Mouse (Mus musculus): ENCODE data around the gene Kctd11. TPM values are rescaled to one million over a fixed set of nuclear protein-coding genes. Genes with fewer than 3 reads are reported as not detected.

Gene Kctd11
- polyA plus RNA-seq, 2 experiments: 5.1 to 6.5 TPM

GRCm38 (mm10) chr11:69914917-69915430 lies 33.8 kb upstream of the Kctd11 start:
- no peak overlapping the region for H3K27ac ChIP-seq (replicated peaks; ENCODE audit: low read depth, low read length)

GRCm38 (mm10) chr11:69914372-69914764 lies 33.2 kb upstream of the Kctd11 start:
- no peak for DNase-seq (ENCODE audit: low spot score)
- H3K27me3 ChIP-seq (ENCODE audit: control insufficient read depth, insufficient read depth, low read length): no peaks in the 10 kb centered on the region
- TF ChIP-seq POLR2A (IDR thresholded peaks at IDR 0.05; ENCODE audit: borderline replicate concordance, extremely low read depth, insufficient read depth, insufficient read length): no peak
- H3K4me3 ChIP-seq (replicated peaks; ENCODE audit: low read length): peak overlapping the region; percentile 83
- no peaks in the 10 kb centered on the region for H3K9me3 ChIP-seq (ENCODE audit: control insufficient read depth, low read length)
- WGBS: 2% methylated on average over 17 of the region's 17 CpGs
- 0 out of 2 replicates have a peak, but pooled peaks have one; percentile 2 for ATAC-seq (ENCODE audit: low FRiP score, low read depth)
- peaks cover 19% of the 10 kb centered on the region for H3K4me1 ChIP-seq (ENCODE audit: control insufficient read depth, insufficient read depth, low read length)
- peak overlapping the region; percentile 83 for H3K27ac ChIP-seq (replicated peaks; ENCODE audit: low read depth, low read length)
- peak overlapping the region; percentile 83 for H3K9ac ChIP-seq (ENCODE audit: low read depth, low read length, severe bottlenecking)
- peak overlapping the region; percentile 90 for H3K4me2 ChIP-seq (replicated peaks; ENCODE audit: low read depth, low read length, severe bottlenecking)
- peaks cover 85% of the 10 kb centered on the region for H3K36me3 ChIP-seq (ENCODE audit: control insufficient read depth, insufficient read depth, low read length)

More at GRCm38 (mm10) chr11:69914917-69915430, 33.8 kb upstream of the Kctd11 start:
- peaks cover 21% of the 10 kb centered on the region for H3K4me1 ChIP-seq (ENCODE audit: control insufficient read depth, insufficient read depth, low read length)
- no peak for TF ChIP-seq POLR2A (IDR thresholded peaks at IDR 0.05; ENCODE audit: borderline replicate concordance, extremely low read depth, insufficient read depth, insufficient read length)
- peak overlapping the region; percentile 83; the same call in 1 of the 2 replicates for H3K9ac ChIP-seq (ENCODE audit: low read depth, low read length, severe bottlenecking)
- H3K36me3 ChIP-seq (ENCODE audit: control insufficient read depth, insufficient read depth, low read length): peaks cover 79% of the 10 kb centered on the region
- no peak for DNase-seq (ENCODE audit: low spot score)
- no peaks in the 10 kb centered on the region for H3K27me3 ChIP-seq (ENCODE audit: control insufficient read depth, insufficient read depth, low read length)
- ATAC-seq (ENCODE audit: low FRiP score, low read depth): no peak
- peak overlapping the region; percentile 90 for H3K4me2 ChIP-seq (replicated peaks; ENCODE audit: low read depth, low read length, severe bottlenecking)
- H3K9me3 ChIP-seq (ENCODE audit: control insufficient read depth, low read length): no peaks in the 10 kb centered on the region
- peak overlapping the region; percentile 83 for H3K4me3 ChIP-seq (replicated peaks; ENCODE audit: low read length)
- 27% methylated on average over 9 of the region's 9 CpGs for WGBS

GRCm38 (mm10) chr11:69913554-69914371 lies 32.6 kb upstream of the Kctd11 start, which contains the start of gene Gps2:
TSS of gene Gps2 (plus strand) at chr11:69913888.
- peak within 1 kb of the TSS; percentile 83 for H3K27ac ChIP-seq (replicated peaks; ENCODE audit: low read depth, low read length)
- peak within 1 kb of the TSS; percentile 90 for H3K4me2 ChIP-seq (replicated peaks; ENCODE audit: low read depth, low read length, severe bottlenecking)
- peak within 1 kb of the TSS; percentile 83 for H3K4me3 ChIP-seq (replicated peaks; ENCODE audit: low read length)
- H3K9me3 ChIP-seq (ENCODE audit: control insufficient read depth, low read length): no peaks in the 10 kb centered on the region
- H3K9ac ChIP-seq (ENCODE audit: low read depth, low read length, severe bottlenecking): peak within 1 kb of the TSS; percentile 83
- DNase-seq (ENCODE audit: low spot score) (peak; percentile 91), ATAC-seq (ENCODE audit: low FRiP score, low read depth) (peak; percentile 91)
- WGBS: 2% methylated on average over 51 of the region's 61 CpGs
- no peaks in the 10 kb centered on the region for H3K27me3 ChIP-seq (ENCODE audit: control insufficient read depth, insufficient read depth, low read length)
- TF ChIP-seq POLR2A (IDR thresholded peaks at IDR 0.05; ENCODE audit: borderline replicate concordance, extremely low read depth, insufficient read depth, insufficient read length): 0 out of 2 replicates have a peak, but pooled peaks have one; percentile 67
- peaks cover 88% of the 10 kb centered on the region for H3K36me3 ChIP-seq (ENCODE audit: control insufficient read depth, insufficient read depth, low read length)
- H3K4me1 ChIP-seq (ENCODE audit: control insufficient read depth, insufficient read depth, low read length): peaks cover 13% of the 10 kb centered on the region

GRCm38 (mm10) chr11:69912716-69913530 lies 31.7 kb upstream of the Kctd11 start:
- no peak overlapping the region for H3K27ac ChIP-seq (replicated peaks; ENCODE audit: low read depth, low read length)
- peak overlapping the region; percentile 90 for H3K4me2 ChIP-seq (replicated peaks; ENCODE audit: low read depth, low read length, severe bottlenecking)
- peaks cover 88% of the 10 kb centered on the region for H3K36me3 ChIP-seq (ENCODE audit: control insufficient read depth, insufficient read depth, low read length)
- H3K9me3 ChIP-seq (ENCODE audit: control insufficient read depth, low read length): no peaks in the 10 kb centered on the region
- no peaks in the 10 kb centered on the region for H3K27me3 ChIP-seq (ENCODE audit: control insufficient read depth, insufficient read depth, low read length)
- ATAC-seq (ENCODE audit: low FRiP score, low read depth) (no peak), DNase-seq (ENCODE audit: low spot score) (no peak)
- 76% methylated on average over 15 of the region's 15 CpGs for WGBS
- H3K4me1 ChIP-seq (ENCODE audit: control insufficient read depth, insufficient read depth, low read length): peaks cover 13% of the 10 kb centered on the region
- H3K4me3 ChIP-seq (replicated peaks; ENCODE audit: low read length): peak overlapping the region; percentile 83
- peak overlapping the region; percentile 83; the same call in 1 of the 2 replicates for H3K9ac ChIP-seq (ENCODE audit: low read depth, low read length, severe bottlenecking)
- no peak for TF ChIP-seq POLR2A (IDR thresholded peaks at IDR 0.05; ENCODE audit: borderline replicate concordance, extremely low read depth, insufficient read depth, insufficient read length)

GRCm38 (mm10) chr11:69911701-69912100 lies 30.5 kb upstream of the Kctd11 start:
- H3K4me1 ChIP-seq (ENCODE audit: control insufficient read depth, insufficient read depth, low read length): peaks cover 13% of the 10 kb centered on the region
- TF ChIP-seq POLR2A (IDR thresholded peaks at IDR 0.05; ENCODE audit: borderline replicate concordance, extremely low read depth, insufficient read depth, insufficient read length): no peak
- WGBS: 97% methylated on average over 6 of the region's 6 CpGs
- H3K27ac ChIP-seq (replicated peaks; ENCODE audit: low read depth, low read length): no peak overlapping the region
- ATAC-seq (ENCODE audit: low FRiP score, low read depth) (no peak), DNase-seq (ENCODE audit: low spot score) (no peak)
- H3K27me3 ChIP-seq (ENCODE audit: control insufficient read depth, insufficient read depth, low read length): no peaks in the 10 kb centered on the region
- no peaks in the 10 kb centered on the region for H3K9me3 ChIP-seq (ENCODE audit: control insufficient read depth, low read length)
- H3K4me3 ChIP-seq (replicated peaks; ENCODE audit: low read length): no peak overlapping the region
- H3K4me2 ChIP-seq (replicated peaks; ENCODE audit: low read depth, low read length, severe bottlenecking): no peak overlapping the region
- no peak overlapping the region for H3K9ac ChIP-seq (ENCODE audit: low read depth, low read length, severe bottlenecking)
- H3K36me3 ChIP-seq (ENCODE audit: control insufficient read depth, insufficient read depth, low read length): peaks cover 88% of the 10 kb centered on the region
